Mouse (Mus musculus): ENCODE results near the gene Rplp2. TPM values are rescaled to one million over a fixed set of nuclear protein-coding genes. Genes with fewer than 3 reads are reported as not detected.

Rplp2 gene
- polyA plus RNA-seq, 1 experiment from 2014 or later: 845 TPM

GRCm38 (mm10) chr7:141477578-141478269 lies 30.6 kb downstream of the Rplp2 start:
- Histone ChIP-seq H3K9ac (ENCODE audit: low read length) (no peak overlapping the region), H3K36me3 (ENCODE audit: control insufficient read depth, insufficient read depth, low read length) (peaks cover 3% of the 10 kb centered on the region), H3K27ac (ENCODE audit: low read depth, low read length) (no peak overlapping the region), H3K27me3 (replicated peaks; ENCODE audit: control insufficient read depth, insufficient read depth, low read length) (no peaks in the 10 kb centered on the region), H3K4me3 (ENCODE audit: low read depth, low read length) (no peak overlapping the region), H3K4me2 (ENCODE audit: low read length) (no peak overlapping the region), H3K4me1 (ENCODE audit: control insufficient read depth, insufficient read depth, low read length) (peaks cover 19% of the 10 kb centered on the region), H3K9me3 (replicated peaks; ENCODE audit: control insufficient read depth, low read length) (no peaks in the 10 kb centered on the region)
- ATAC-seq (no peak), DNase-seq (ENCODE audit: low spot score) (no peak)
- 78% methylated on average over 4 of the region's 4 CpGs for WGBS

- H3K36me3 ChIP-seq (ENCODE audit: control insufficient read depth, insufficient read depth, low read length): no peaks in the 10 kb centered on the region
- H3K9ac ChIP-seq (ENCODE audit: low read length): no peak overlapping the region
- WGBS: 84% methylated on average over 5 of the region's 5 CpGs
- no peaks in the 10 kb centered on the region for H3K9me3 ChIP-seq (replicated peaks; ENCODE audit: control insufficient read depth, low read length)
- no peak overlapping the region for H3K27ac ChIP-seq (ENCODE audit: low read depth, low read length)
- no peak overlapping the region for H3K4me2 ChIP-seq (ENCODE audit: low read length)
- H3K4me3 ChIP-seq (ENCODE audit: low read depth, low read length): no peak overlapping the region
- ATAC-seq (no peak), DNase-seq (ENCODE audit: low spot score) (no peak)
- H3K4me1 ChIP-seq (ENCODE audit: control insufficient read depth, insufficient read depth, low read length): peaks cover 19% of the 10 kb centered on the region
- H3K27me3 ChIP-seq (replicated peaks; ENCODE audit: control insufficient read depth, insufficient read depth, low read length): no peaks in the 10 kb centered on the region
Measured at GRCm38 (mm10) chr7:141478270-141478748, 31.1 kb downstream of the Rplp2 start.

GRCm38 (mm10) chr7:141480842-141481497 lies 33.8 kb downstream of the Rplp2 start:
- peaks cover 14% of the 10 kb centered on the region for H3K4me1 ChIP-seq (ENCODE audit: control insufficient read depth, insufficient read depth, low read length)
- no peaks in the 10 kb centered on the region for H3K36me3 ChIP-seq (ENCODE audit: control insufficient read depth, insufficient read depth, low read length)
- H3K4me2 ChIP-seq (ENCODE audit: low read length): peak overlapping the region; percentile 89
- H3K27ac ChIP-seq (ENCODE audit: low read depth, low read length): no peak overlapping the region
- peak overlapping the region; percentile 60; the same call in 1 of the 2 replicates for H3K4me3 ChIP-seq (ENCODE audit: low read depth, low read length)
- peak overlapping the region; percentile 73; the same call in 1 of the 2 replicates for H3K9ac ChIP-seq (ENCODE audit: low read length)
- H3K27me3 ChIP-seq (replicated peaks; ENCODE audit: control insufficient read depth, insufficient read depth, low read length): no peaks in the 10 kb centered on the region
- ATAC-seq (peak; percentile 60), DNase-seq (ENCODE audit: low spot score) (peak; percentile 83)
- WGBS: 9% methylated on average over 10 of the region's 10 CpGs
- H3K9me3 ChIP-seq (replicated peaks; ENCODE audit: control insufficient read depth, low read length): no peaks in the 10 kb centered on the region

GRCm38 (mm10) chr7:141481498-141482401 lies 34.6 kb downstream of the Rplp2 start:
- Histone ChIP-seq H3K27me3 (replicated peaks; ENCODE audit: control insufficient read depth, insufficient read depth, low read length) (no peaks in the 10 kb centered on the region), H3K4me2 (ENCODE audit: low read length) (peak overlapping the region; percentile 89), H3K9ac (ENCODE audit: low read length) (peak overlapping the region; percentile 73), H3K4me1 (ENCODE audit: control insufficient read depth, insufficient read depth, low read length) (peaks cover 14% of the 10 kb centered on the region), H3K27ac (ENCODE audit: low read depth, low read length) (no peak overlapping the region), H3K4me3 (ENCODE audit: low read depth, low read length) (peak overlapping the region; percentile 60), H3K36me3 (ENCODE audit: control insufficient read depth, insufficient read depth, low read length) (no peaks in the 10 kb centered on the region), H3K9me3 (replicated peaks; ENCODE audit: control insufficient read depth, low read length) (no peaks in the 10 kb centered on the region)
- WGBS: under 1% methylated on average over 75 of the region's 81 CpGs
- DNase-seq (ENCODE audit: low spot score) (peak; percentile 56), ATAC-seq (peak; percentile 67)

- H3K9me3 ChIP-seq (replicated peaks; ENCODE audit: control insufficient read depth, low read length): no peaks in the 10 kb centered on the region
- peak overlapping the region; percentile 73 for H3K9ac ChIP-seq (ENCODE audit: low read length)
- H3K4me3 ChIP-seq (ENCODE audit: low read depth, low read length): peak overlapping the region; percentile 60
- H3K36me3 ChIP-seq (ENCODE audit: control insufficient read depth, insufficient read depth, low read length): no peaks in the 10 kb centered on the region
- no peak for DNase-seq (ENCODE audit: low spot score)
- 2% methylated on average over 11 of the region's 11 CpGs for WGBS
- no peaks in the 10 kb centered on the region for H3K27me3 ChIP-seq (replicated peaks; ENCODE audit: control insufficient read depth, insufficient read depth, low read length)
- H3K27ac ChIP-seq (ENCODE audit: low read depth, low read length): no peak overlapping the region
- peak overlapping the region; percentile 89 for H3K4me2 ChIP-seq (ENCODE audit: low read length)
- H3K4me1 ChIP-seq (ENCODE audit: control insufficient read depth, insufficient read depth, low read length): peaks cover 14% of the 10 kb centered on the region
- ATAC-seq: no peak; the same call in 1 of the 2 replicates
Measured at GRCm38 (mm10) chr7:141482531-141483024, 35.4 kb downstream of the Rplp2 start.

GRCm38 (mm10) chr7:141483114-141483653 lies 36.0 kb downstream of the Rplp2 start:
- Histone ChIP-seq H3K27me3 (replicated peaks; ENCODE audit: control insufficient read depth, insufficient read depth, low read length) (no peaks in the 10 kb centered on the region), H3K4me3 (ENCODE audit: low read depth, low read length) (no peak overlapping the region), H3K9me3 (replicated peaks; ENCODE audit: control insufficient read depth, low read length) (no peaks in the 10 kb centered on the region), H3K4me1 (ENCODE audit: control insufficient read depth, insufficient read depth, low read length) (peaks cover 14% of the 10 kb centered on the region), H3K36me3 (ENCODE audit: control insufficient read depth, insufficient read depth, low read length) (no peaks in the 10 kb centered on the region), H3K27ac (ENCODE audit: low read depth, low read length) (no peak overlapping the region), H3K9ac (ENCODE audit: low read length) (no peak overlapping the region), H3K4me2 (ENCODE audit: low read length) (peak overlapping the region; percentile 89; the same call in 1 of the 2 replicates)
- WGBS: 79% methylated on average over 6 of the region's 6 CpGs
- DNase-seq (ENCODE audit: low spot score) (no peak), ATAC-seq (no peak)

GRCm38 (mm10) chr7:141484186-141485120 lies 37.3 kb downstream of the Rplp2 start:
- no peaks in the 10 kb centered on the region for H3K9me3 ChIP-seq (replicated peaks; ENCODE audit: control insufficient read depth, low read length)
- H3K4me1 ChIP-seq (ENCODE audit: control insufficient read depth, insufficient read depth, low read length): peaks cover 14% of the 10 kb centered on the region
- WGBS: 80% methylated on average over 5 of the region's 5 CpGs
- H3K36me3 ChIP-seq (ENCODE audit: control insufficient read depth, insufficient read depth, low read length): no peaks in the 10 kb centered on the region
- H3K4me2 ChIP-seq (ENCODE audit: low read length): no peak overlapping the region
- DNase-seq (ENCODE audit: low spot score): no peak
- no peak overlapping the region for H3K27ac ChIP-seq (ENCODE audit: low read depth, low read length)
- no peak overlapping the region for H3K4me3 ChIP-seq (ENCODE audit: low read depth, low read length)
- ATAC-seq: no peak
- H3K9ac ChIP-seq (ENCODE audit: low read length): no peak overlapping the region
- H3K27me3 ChIP-seq (replicated peaks; ENCODE audit: control insufficient read depth, insufficient read depth, low read length): no peaks in the 10 kb centered on the region
